Mouse (Mus musculus) E14TG2a.4 (cell line): ENCODE data around the gene Plcb1.

ENCODE experiments used
- H3K27me3 ChIP-seq: 2 replicates; pipeline ENCODE4 v1.6.1; 2014; ENCODE audit warnings: low read length, control low read depth; ENCODE audit not compliant: insufficient read depth
- H3K36me3 ChIP-seq: 2 replicates; pipeline ENCODE4 v1.6.1; 2014; ENCODE audit warnings: low read length, control low read depth; ENCODE audit not compliant: insufficient read depth
- H3K4me1 ChIP-seq: replicated peaks from 2 replicates; pipeline ENCODE4 v1.6.1; 2014; ENCODE audit warnings: low read depth, low read length, control low read depth
- H3K4me3 ChIP-seq: replicated peaks from 2 replicates; pipeline ENCODE4 v1.5.1; 2014; ENCODE audit warnings: mild to moderate bottlenecking, low read length
- H3K9me3 ChIP-seq: 2 replicates; pipeline ENCODE4 v1.6.1; 2014; ENCODE audit warnings: low read length, control low read depth
- CTCF ChIP-seq: conservative IDR thresholded peaks from 2 replicates; pipeline ENCODE4 v1.5.1; 2014; ENCODE audit warnings: low read length
- NANOG ChIP-seq: IDR thresholded peaks from 2 replicates; pipeline ENCODE4 v1.6.1; 2014; ENCODE audit warnings: borderline replicate concordance, low read length, mixed read lengths
- POU5F1 ChIP-seq: IDR thresholded peaks from 2 replicates; pipeline ENCODE4 v1.6.1; 2014; ENCODE audit warnings: low read length, borderline replicate concordance

Plcb1 gene

DNA sequence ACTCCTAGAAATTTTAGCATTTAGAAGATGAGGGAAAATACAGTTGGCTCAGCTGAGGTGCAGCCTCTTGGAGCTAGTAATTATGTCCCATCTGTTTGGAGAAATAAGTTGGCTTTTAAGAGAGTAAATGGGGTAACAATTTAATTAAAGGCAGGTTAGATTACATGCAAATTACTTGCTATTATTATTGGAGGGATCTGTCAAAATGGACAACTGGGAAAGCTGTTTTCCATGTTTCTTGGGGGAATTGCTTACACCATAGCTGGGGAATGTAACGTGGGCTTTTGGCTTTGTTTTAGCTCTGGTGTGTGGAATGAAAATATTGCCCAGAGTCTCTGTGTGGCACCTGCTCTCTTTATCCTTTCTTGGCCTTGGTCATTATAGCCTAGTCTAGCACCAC, 316.1 kb downstream of the Plcb1 start:
- no peak for TF ChIP-seq CTCF
- TF ChIP-seq NANOG: no peak
- TF ChIP-seq POU5F1: no peak
- Histone ChIP-seq H3K4me3 (no peak overlapping the region), H3K27me3 (no peaks in the 10 kb centered on the region), H3K9me3 (no peaks in the 10 kb centered on the region), H3K4me1 (no peaks in the 10 kb centered on the region), H3K36me3 (no peaks in the 10 kb centered on the region)

DNA sequence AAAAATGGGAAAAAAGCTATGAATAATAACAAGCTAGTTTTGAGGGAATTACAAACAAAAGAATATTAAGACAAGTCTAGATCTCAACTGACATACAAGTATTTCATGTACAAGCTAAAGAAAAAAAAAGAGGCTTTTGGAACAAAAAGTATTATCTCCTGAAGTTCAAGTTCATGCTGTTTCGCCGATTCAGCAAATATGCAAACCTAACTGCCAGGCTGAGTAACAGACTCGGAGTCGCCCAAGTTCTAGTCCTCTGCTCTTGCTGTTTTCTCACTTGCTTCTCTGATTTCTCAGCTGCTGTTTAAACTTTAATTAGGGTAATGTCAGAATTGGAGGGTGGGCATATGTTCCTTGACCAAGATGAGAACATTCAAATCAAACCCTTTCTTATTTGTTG, 320.8 kb downstream of the Plcb1 start:
- no peak overlapping the region for H3K4me3 ChIP-seq
- no peaks in the 10 kb centered on the region for H3K4me1 ChIP-seq
- no peaks in the 10 kb centered on the region for H3K27me3 ChIP-seq
- no peak for TF ChIP-seq NANOG
- no peaks in the 10 kb centered on the region for H3K9me3 ChIP-seq
- no peaks in the 10 kb centered on the region for H3K36me3 ChIP-seq

GRCm38 (mm10) chr2:135108607-135109006, 322.7 kb downstream of the Plcb1 start:
- Histone ChIP-seq H3K9me3 (no peaks in the 10 kb centered on the region), H3K4me1 (no peaks in the 10 kb centered on the region), H3K36me3 (no peaks in the 10 kb centered on the region), H3K27me3 (no peaks in the 10 kb centered on the region), H3K4me3 (no peak overlapping the region)
- TF ChIP-seq CTCF (no peak), POU5F1 (no peak), NANOG (no peak)

DNA sequence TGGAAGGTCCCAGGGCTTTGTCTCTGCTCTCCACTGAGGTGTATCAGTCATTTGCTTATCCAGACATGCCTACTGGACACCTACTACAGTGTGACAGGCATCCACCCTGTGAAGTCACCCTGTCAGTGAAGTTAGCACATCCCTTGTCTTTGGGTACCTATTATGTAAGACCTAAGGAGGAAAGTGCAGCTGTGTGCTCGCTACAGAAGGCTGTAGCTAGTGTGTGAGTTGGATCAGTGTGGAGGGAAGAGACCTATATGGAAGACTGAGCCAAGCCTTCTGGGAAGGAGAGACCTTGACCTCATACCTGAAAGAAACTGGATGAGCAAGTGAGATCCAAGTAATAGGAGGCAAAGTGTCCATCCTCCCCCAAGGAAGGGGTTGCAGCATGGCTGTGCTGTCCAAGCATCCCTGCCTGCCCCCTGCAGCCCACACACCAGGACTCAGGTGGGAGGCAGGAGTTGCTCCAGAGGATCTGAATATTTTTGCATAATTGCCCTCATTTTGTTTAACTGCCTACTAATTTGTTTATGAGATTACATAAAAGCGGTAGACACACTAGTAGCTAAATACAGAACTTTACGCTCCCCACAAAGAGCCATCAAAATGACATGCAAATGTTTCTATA, 328.7 kb downstream of the Plcb1 start:
- no peak overlapping the region for H3K4me3 ChIP-seq
- H3K9me3 ChIP-seq: no peaks in the 10 kb centered on the region
- no peaks in the 10 kb centered on the region for H3K36me3 ChIP-seq
- no peak for TF ChIP-seq CTCF
- H3K27me3 ChIP-seq: no peaks in the 10 kb centered on the region
- no peaks in the 10 kb centered on the region for H3K4me1 ChIP-seq

GRCm38 (mm10) chr2:135123057-135123456, 337.2 kb downstream of the Plcb1 start:
- Histone ChIP-seq H3K36me3 (no peaks in the 10 kb centered on the region), H3K27me3 (no peaks in the 10 kb centered on the region), H3K4me3 (no peak overlapping the region), H3K9me3 (no peaks in the 10 kb centered on the region), H3K4me1 (no peaks in the 10 kb centered on the region)
- TF ChIP-seq CTCF (no peak), POU5F1 (no peak), NANOG (no peak)

DNA sequence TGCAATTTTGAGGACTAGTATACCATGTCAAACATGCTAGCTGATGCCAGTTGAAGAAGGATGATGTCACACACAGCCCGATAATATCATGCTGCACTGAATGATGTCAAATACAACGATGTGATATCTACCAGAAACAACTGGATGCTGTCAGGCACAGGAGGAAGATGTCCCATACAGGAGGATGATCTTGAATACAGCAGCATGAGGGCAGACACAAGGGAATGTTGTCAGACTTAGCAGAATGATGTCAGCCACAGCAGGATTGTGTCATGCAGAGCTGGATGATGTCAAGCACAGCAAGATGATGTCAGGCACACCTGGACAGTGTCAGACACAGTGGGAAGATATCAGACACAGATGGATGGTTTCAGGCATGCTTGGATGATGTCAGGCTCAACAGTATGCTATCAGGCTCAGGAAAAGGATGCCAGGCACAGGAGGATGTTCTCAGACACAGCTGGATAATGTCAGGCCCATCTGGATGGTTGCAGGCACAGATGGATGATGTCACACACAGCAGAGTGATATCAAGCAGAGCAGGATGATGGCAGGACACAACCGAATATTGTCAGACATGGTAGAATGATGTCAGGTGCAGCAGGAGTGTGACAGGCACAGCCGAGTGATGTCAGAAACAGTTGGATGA, 338.0 kb downstream of the Plcb1 start:
- no peak overlapping the region for H3K4me3 ChIP-seq
- H3K27me3 ChIP-seq: no peaks in the 10 kb centered on the region
- TF ChIP-seq NANOG (no peak), POU5F1 (no peak), CTCF (no peak)
- no peaks in the 10 kb centered on the region for H3K4me1 ChIP-seq
- no peaks in the 10 kb centered on the region for H3K9me3 ChIP-seq
- no peaks in the 10 kb centered on the region for H3K36me3 ChIP-seq

- H3K9me3 ChIP-seq: no peaks in the 10 kb centered on the region
- H3K27me3 ChIP-seq: no peaks in the 10 kb centered on the region
- no peaks in the 10 kb centered on the region for H3K4me1 ChIP-seq
- no peaks in the 10 kb centered on the region for H3K36me3 ChIP-seq
- no peak for TF ChIP-seq CTCF
- no peak overlapping the region for H3K4me3 ChIP-seq
Observed at GRCm38 (mm10) chr2:135140576-135140975, 354.7 kb downstream of the Plcb1 start.

DNA sequence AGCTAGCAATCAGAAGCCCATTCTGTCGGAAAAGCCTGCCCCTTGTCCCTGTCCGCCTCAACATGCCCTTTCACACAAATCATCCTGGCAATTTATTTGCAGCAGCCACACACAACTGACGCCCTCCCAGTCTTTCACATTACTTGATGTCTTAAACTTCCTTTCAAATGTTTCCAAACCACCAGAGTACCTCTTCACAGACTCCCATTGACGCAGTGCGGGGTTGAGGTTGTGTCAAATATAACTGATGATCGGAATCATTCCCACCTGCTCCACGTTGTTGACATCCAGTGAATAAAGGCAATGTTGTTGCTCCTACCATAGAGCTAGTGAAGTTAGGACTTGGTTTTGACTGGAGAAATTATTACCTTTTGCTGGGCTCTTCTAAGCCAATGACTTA, 366.4 kb downstream of the Plcb1 start:
- no peak overlapping the region for H3K4me3 ChIP-seq
- H3K36me3 ChIP-seq: no peaks in the 10 kb centered on the region
- H3K4me1 ChIP-seq: no peaks in the 10 kb centered on the region
- no peaks in the 10 kb centered on the region for H3K9me3 ChIP-seq
- no peak for TF ChIP-seq POU5F1
- TF ChIP-seq NANOG: no peak
- no peak for TF ChIP-seq CTCF
- no peaks in the 10 kb centered on the region for H3K27me3 ChIP-seq

GRCm38 (mm10) chr2:135153248-135153647, 367.4 kb downstream of the Plcb1 start:
- Histone ChIP-seq H3K9me3 (no peaks in the 10 kb centered on the region), H3K4me3 (no peak overlapping the region), H3K4me1 (no peaks in the 10 kb centered on the region), H3K36me3 (no peaks in the 10 kb centered on the region), H3K27me3 (no peaks in the 10 kb centered on the region)
- TF ChIP-seq NANOG (no peak), CTCF (no peak), POU5F1 (no peak)

- no peaks in the 10 kb centered on the region for H3K27me3 ChIP-seq
- no peak for TF ChIP-seq NANOG
- no peak for TF ChIP-seq POU5F1
Observed at GRCm38 (mm10) chr2:135156055-135156454, 370.2 kb downstream of the Plcb1 start.

More at GRCm38 (mm10) chr2:135156055-135156454, 370.2 kb downstream of the Plcb1 start:
- Histone ChIP-seq H3K36me3 (no peaks in the 10 kb centered on the region), H3K4me3 (no peak overlapping the region), H3K4me1 (no peaks in the 10 kb centered on the region), H3K9me3 (no peaks in the 10 kb centered on the region)
